Mouse (Mus musculus) small intestine, adult 2 months (tissue): Measurements from ENCODE around the gene Scarb1.

Source experiments
- CTCF ChIP-seq: fragments of 200-500 bp; IDR thresholded peaks from 2 replicates; pipeline ENCODE4 v1.5.1; 2012; ENCODE audit warnings: low read depth, mild to moderate bottlenecking, control low read depth, inconsistent platforms, low read length, moderate library complexity, mixed read lengths; ENCODE audit not compliant: insufficient replicate concordance, insufficient read length; ENCODE audit errors: extremely low read depth
- POLR2A ChIP-seq: fragments of 200-500 bp; IDR thresholded peaks from 2 replicates; pipeline ENCODE4 v1.6.1; 2012; ENCODE audit warnings: low read depth, mild to moderate bottlenecking, control low read depth, inconsistent platforms, low read length, moderate library complexity

DNA sequence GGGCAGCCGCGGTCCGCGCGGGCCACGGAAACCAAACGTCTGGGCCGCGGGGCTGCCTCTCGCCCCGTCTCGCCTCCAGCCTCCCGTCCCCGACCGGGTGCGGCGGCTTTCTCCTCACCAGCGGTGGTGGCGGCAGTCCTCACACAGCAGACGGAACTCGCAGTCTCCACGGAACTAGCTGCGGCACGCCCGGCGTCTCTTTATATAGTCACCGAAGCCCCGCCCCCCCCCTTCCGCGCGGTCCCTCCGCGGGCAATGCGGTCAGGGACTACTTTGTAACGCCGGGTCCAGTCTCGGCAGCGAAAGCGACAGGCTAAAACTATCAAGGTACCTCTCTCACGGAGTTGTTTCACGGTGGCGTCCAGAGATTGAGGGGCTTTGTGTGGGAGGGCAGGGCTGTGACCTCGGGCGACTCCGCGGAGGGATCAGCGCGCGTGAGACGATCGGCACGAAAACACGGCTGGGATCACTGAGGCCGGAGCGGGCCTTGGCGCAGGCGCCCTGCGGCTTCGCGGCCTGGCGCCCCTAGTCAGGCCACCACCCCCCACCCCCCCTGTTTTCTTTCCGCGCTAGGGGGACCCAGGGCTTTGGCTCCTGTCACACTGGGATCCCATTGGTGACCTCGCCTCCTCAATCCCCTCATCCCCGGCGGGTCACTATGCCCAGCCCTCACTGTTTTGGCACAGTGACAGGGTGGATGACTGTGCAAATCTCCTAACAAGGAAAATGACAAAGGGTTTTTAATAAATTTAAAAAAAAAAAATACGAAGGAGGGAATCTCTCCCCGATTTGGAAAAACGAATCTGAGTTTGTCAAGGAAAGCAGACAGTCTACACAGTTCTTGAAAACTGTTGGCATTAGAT is 48.9 kb upstream of the Scarb1 start, which contains the start of gene Ubc:
- TF ChIP-seq CTCF (no peak), POLR2A (peak; percentile 100)
